Mouse (Mus musculus): ENCODE measurements at regions not wholly inside any gene's neighbourhood (a gene's known extent, or its start where the extent isn't known, plus 50 kb on each side); places are given as distances from the start of the nearest gene placed in this dataset.

DNA sequence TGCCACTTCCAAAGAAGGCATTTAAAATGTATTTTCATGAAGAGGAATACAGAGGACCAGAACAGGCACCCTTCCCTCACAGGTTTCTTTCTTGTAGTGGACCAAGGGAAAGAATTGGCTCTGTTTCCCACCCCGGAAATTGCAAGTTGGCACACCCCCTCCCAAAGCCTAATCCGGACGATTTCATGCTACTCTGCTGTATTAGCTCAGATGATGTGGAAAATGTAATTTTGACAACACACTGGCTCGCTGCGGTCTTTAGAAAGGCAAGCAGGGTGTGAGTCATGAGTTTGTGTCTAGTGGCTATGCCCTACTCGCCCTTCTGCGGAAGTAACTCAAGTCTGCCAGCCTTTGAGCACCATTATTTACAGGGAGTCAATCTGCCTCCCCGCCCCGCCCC is 144.4 kb downstream of the Slc35b3 start:
- no peaks in the 10 kb centered on the region for H3K9me3 ChIP-seq (replicated peaks; ENCODE audit: insufficient read depth, low read length)
- no peaks in the 10 kb centered on the region for H3K27me3 ChIP-seq (ENCODE audit: control insufficient read depth in 1 of 2, insufficient read depth in 2 of 2, low read length in 2 of 2)
- no peak for TF ChIP-seq NRF1 (IDR thresholded peaks at IDR 0.05; ENCODE audit: insufficient read depth, low read depth, low read length, poor library complexity, severe bottlenecking)
- TF ChIP-seq ZC3H11A (IDR thresholded peaks at IDR 0.05; ENCODE audit: low read depth, low read length), result no peak
- TF ChIP-seq RAD21 (IDR thresholded peaks at IDR 0.05; ENCODE audit: low read depth, low read length), result no peak
- no peak for TF ChIP-seq CTCF (IDR thresholded peaks at IDR 0.05 in 2 of 3, conservative IDR thresholded peaks at IDR 0.05 in 1 of 3; ENCODE audit: control insufficient read depth in 1 of 3, insufficient read depth in 1 of 3, low read depth in 2 of 3, low read length in 3 of 3, poor library complexity in 1 of 3, severe bottlenecking in 1 of 3)
- no peak for TF ChIP-seq USF1 (IDR thresholded peaks at IDR 0.05; ENCODE audit: low read depth, low read length)
- no peak for TF ChIP-seq MAX (IDR thresholded peaks at IDR 0.05; ENCODE audit: low read length)
- no peak for TF ChIP-seq MEF2A (IDR thresholded peaks at IDR 0.05; ENCODE audit: extremely low read depth, insufficient replicate concordance, low read depth, low read length, poor library complexity, severe bottlenecking)
- no peak for TF ChIP-seq HCFC1 (IDR thresholded peaks at IDR 0.05; ENCODE audit: low read depth, low read length)
- no peak for TF ChIP-seq POLR2AphosphoS5 (IDR thresholded peaks at IDR 0.05; ENCODE audit: borderline replicate concordance, low read depth, low read length)
- no peak for TF ChIP-seq CHD2 (IDR thresholded peaks at IDR 0.05; ENCODE audit: low read length)
- no peak for TF ChIP-seq JUND (IDR thresholded peaks at IDR 0.05; ENCODE audit: low read depth, low read length)
- TF ChIP-seq GABPA (IDR thresholded peaks at IDR 0.05; ENCODE audit: low read depth, low read length), result no peak
- no peak for TF ChIP-seq BHLHE40 (IDR thresholded peaks at IDR 0.05; ENCODE audit: borderline replicate concordance, low read depth, low read length)
- no peak for TF ChIP-seq MXI1 (IDR thresholded peaks at IDR 0.05; ENCODE audit: low read depth, low read length)
- TF ChIP-seq NELFE (IDR thresholded peaks at IDR 0.05; ENCODE audit: low read depth, low read length), result no peak
- no peak for TF ChIP-seq RCOR1 (IDR thresholded peaks at IDR 0.05; ENCODE audit: low read depth, low read length)
- TF ChIP-seq MAZ (IDR thresholded peaks at IDR 0.05; ENCODE audit: low read depth, low read length), result no peak
- TF ChIP-seq E2F4 (IDR thresholded peaks at IDR 0.05; ENCODE audit: borderline replicate concordance, low read depth, low read length), result no peak
- TF ChIP-seq UBTF (IDR thresholded peaks at IDR 0.05; ENCODE audit: borderline replicate concordance, insufficient read depth, low read depth, low read length), result no peak
- TF ChIP-seq CHD1 (IDR thresholded peaks at IDR 0.05; ENCODE audit: low read depth, low read length), result no peak

DNA sequence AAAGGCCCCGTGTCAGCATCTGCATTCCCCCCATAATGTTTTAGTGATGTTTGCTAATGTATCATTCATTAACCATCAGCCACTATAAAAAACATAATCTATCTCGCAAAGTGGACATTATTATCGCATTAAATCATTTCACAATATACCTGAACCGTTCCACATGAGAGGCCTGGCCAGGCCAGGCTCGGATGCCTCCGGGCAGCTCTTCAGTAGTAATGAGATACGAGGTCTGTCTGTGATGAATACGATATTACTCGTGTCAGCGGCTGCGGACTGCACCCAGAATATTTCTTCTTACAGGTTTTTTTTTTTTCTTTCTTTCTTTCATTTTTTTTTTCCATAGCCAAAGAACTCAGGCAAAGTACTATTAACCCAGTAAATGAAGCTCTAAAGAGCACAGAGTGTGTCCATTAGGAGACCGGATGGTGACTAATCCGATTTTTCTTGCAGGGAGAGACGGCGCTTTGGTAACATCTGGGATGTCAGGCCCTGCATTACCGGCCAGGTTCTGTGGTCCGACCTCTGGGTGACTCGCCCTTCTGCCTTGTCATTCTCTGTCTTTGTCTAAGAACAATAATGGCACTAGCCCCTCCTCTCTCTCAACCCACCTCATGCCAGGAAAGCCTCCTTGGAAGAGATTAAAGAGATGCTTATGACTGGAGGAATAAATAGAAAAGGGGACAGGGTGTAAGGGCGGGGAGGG is 145.5 kb downstream of the Slc35b3 start:
- no peaks in the 10 kb centered on the region for H3K36me3 ChIP-seq (ENCODE audit: control insufficient read depth in 1 of 2, insufficient read depth in 2 of 2, low read length in 2 of 2)
- no peak for DNase-seq (ENCODE audit: low read depth, low spot score)
- H3K27ac ChIP-seq (ENCODE audit: control insufficient read depth, low read depth, low read length), result no peak overlapping the region
- H3K4me1 ChIP-seq (ENCODE audit: control insufficient read depth in 1 of 2, insufficient read depth in 2 of 2, low read length in 2 of 2), result no peaks in the 10 kb centered on the region
- H3K9ac ChIP-seq (ENCODE audit: control insufficient read depth, low read depth, low read length, poor library complexity, severe bottlenecking), result no peak overlapping the region
- no peaks in the 10 kb centered on the region for H3K27me3 ChIP-seq (ENCODE audit: control insufficient read depth in 1 of 2, insufficient read depth in 2 of 2, low read length in 2 of 2)
- H3K4me3 ChIP-seq (ENCODE audit: control insufficient read depth in 1 of 2, insufficient read depth in 1 of 2, low read depth in 2 of 2, low read length in 2 of 2), result no peak overlapping the region
- H3K79me2 ChIP-seq (ENCODE audit: control insufficient read depth, insufficient read depth, low read length, poor library complexity), result no peaks in the 10 kb centered on the region
- H3K9me3 ChIP-seq (replicated peaks; ENCODE audit: insufficient read depth, low read length), result no peaks in the 10 kb centered on the region
- TF ChIP-seq TBP (IDR thresholded peaks at IDR 0.05; ENCODE audit: low read depth, low read length), result no peak
- no peak for TF ChIP-seq CHD1 (IDR thresholded peaks at IDR 0.05; ENCODE audit: low read depth, low read length)
- TF ChIP-seq UBTF (IDR thresholded peaks at IDR 0.05; ENCODE audit: borderline replicate concordance, insufficient read depth, low read depth, low read length), result no peak
- no peak for TF ChIP-seq MYC (IDR thresholded peaks at IDR 0.05; ENCODE audit: low read depth, low read length)
- no peak for TF ChIP-seq RAD21 (IDR thresholded peaks at IDR 0.05; ENCODE audit: low read depth, low read length)
- no peak for TF ChIP-seq E2F4 (IDR thresholded peaks at IDR 0.05; ENCODE audit: borderline replicate concordance, low read depth, low read length)
- TF ChIP-seq ETS1 (IDR thresholded peaks at IDR 0.05; ENCODE audit: low read depth, low read length), result no peak
- TF ChIP-seq USF2 (IDR thresholded peaks at IDR 0.05; ENCODE audit: borderline replicate concordance in 1 of 2, insufficient read depth in 1 of 2, low read depth in 1 of 2, low read length in 2 of 2), result no peak

More for the DNA sequence above, 144.4 kb downstream of the Slc35b3 start:
- no peak overlapping the region for H3K27ac ChIP-seq (ENCODE audit: control insufficient read depth, low read depth, low read length)
- no peaks in the 10 kb centered on the region for H3K36me3 ChIP-seq (ENCODE audit: control insufficient read depth in 1 of 2, insufficient read depth in 2 of 2, low read length in 2 of 2)
- H3K4me3 ChIP-seq (ENCODE audit: control insufficient read depth in 1 of 2, insufficient read depth in 1 of 2, low read depth in 2 of 2, low read length in 2 of 2), result no peak overlapping the region
- no peak overlapping the region for H3K9ac ChIP-seq (ENCODE audit: control insufficient read depth, low read depth, low read length, poor library complexity, severe bottlenecking)
- no peaks in the 10 kb centered on the region for H3K4me1 ChIP-seq (ENCODE audit: control insufficient read depth in 1 of 2, insufficient read depth in 2 of 2, low read length in 2 of 2)
- no peak for DNase-seq (ENCODE audit: low read depth, low spot score)
- H3K79me2 ChIP-seq (ENCODE audit: control insufficient read depth, insufficient read depth, low read length, poor library complexity), result no peaks in the 10 kb centered on the region
